Mouse (Mus musculus) adrenal gland, postnatal 10 days (tissue): Measurements from ENCODE around the gene Zc3h18. TPM values are rescaled to one million over a fixed set of nuclear protein-coding genes. Genes with fewer than 3 reads are reported as not detected.

Experiments used
- DNase-seq: peaks from one replicate; pipeline ENCODE4 v3.0.0; 2021; ENCODE audit warnings: mixed read lengths
- total RNA-seq, 2 experiments: library from RNA; stranded (reverse); gene quantifications; 2 replicates each; pipeline ENCODE4 v1.2.3; 2021

The Zc3h18 gene
- total RNA-seq, 2 experiments from 2014 or later, result 36.2 to 37.7 TPM

DNA sequence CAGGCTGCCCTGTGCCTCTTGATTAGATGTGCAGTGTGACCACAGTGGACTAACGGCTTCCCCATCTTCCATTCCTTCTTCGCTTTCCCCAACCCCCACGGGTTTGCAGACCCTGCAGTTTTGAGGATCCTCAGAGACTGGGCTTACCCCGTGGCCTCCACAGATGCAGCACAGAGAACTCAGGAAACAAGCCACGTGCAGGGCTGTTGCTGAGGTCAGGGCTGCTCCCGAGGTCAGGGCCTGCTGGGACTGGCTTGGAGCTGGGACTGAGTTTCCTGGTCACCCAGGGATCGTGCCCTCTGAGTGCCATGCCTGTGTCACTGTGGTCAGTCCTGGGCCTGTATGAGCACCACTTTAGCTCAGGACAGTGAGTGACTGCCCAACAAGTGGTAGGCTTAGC lies 88.6 kb downstream of the Zc3h18 start:
- DNase-seq, result no peak

Other genes starting within 250 kb of the Zc3h18 start
- 10 to 100 TPM; 27.2 to 29.0 TPM for gene Zfpm1, start 94.5 kb upstream of the Zc3h18 start, total RNA-seq
- gene Trhr2, start 15.9 kb upstream of the Zc3h18 start, total RNA-seq, result not detected
- gene Il17c, start 45.4 kb downstream of the Zc3h18 start, total RNA-seq, result not detected
- 10 to 100 TPM; 38.6 to 40.1 TPM for gene Cyba, start 56.3 kb downstream of the Zc3h18 start, total RNA-seq
- gene Mvd, start 66.8 kb downstream of the Zc3h18 start, total RNA-seq, result 1 to 10 TPM; 7.4 to 8.0 TPM
- gene Snai3, start 84.1 kb downstream of the Zc3h18 start, total RNA-seq, result 1 to 10 TPM in 1 of 2 experiments, under 1 TPM in 1; 0.27 to 1.5 TPM
- 10 to 100 TPM; 40.4 to 42.0 TPM for gene Rnf166, start 99.5 kb downstream of the Zc3h18 start, total RNA-seq
- gene Ctu2, start 99.5 kb downstream of the Zc3h18 start, total RNA-seq, result 10 to 100 TPM; 21.2 to 21.4 TPM
- gene Piezo1, start 174.7 kb downstream of the Zc3h18 start, total RNA-seq, result 10 to 100 TPM; 31.5 to 41.5 TPM
- 10 to 100 TPM; 17.2 to 20.7 TPM for gene Cdt1, start 191.4 kb downstream of the Zc3h18 start, total RNA-seq
- 10 to 100 TPM; 67.5 to 72.3 TPM for gene Aprt, start 200.3 kb downstream of the Zc3h18 start, total RNA-seq
- gene Galns, start 234.9 kb downstream of the Zc3h18 start, total RNA-seq, result 1 to 10 TPM; 8.0 to 8.3 TPM
- gene Trappc2l, start 235.0 kb downstream of the Zc3h18 start, total RNA-seq, result 10 to 100 TPM; 48.9 to 56.5 TPM
- gene Pabpn1l, start 246.1 kb downstream of the Zc3h18 start, total RNA-seq, result not detected